Mouse (Mus musculus): ENCODE results near the gene Dock9.

Gene Dock9

GRCm38 (mm10) chr14:121573391-121573790 lies 224.2 kb downstream of the Dock9 start:
- no peak for DNase-seq

DNA sequence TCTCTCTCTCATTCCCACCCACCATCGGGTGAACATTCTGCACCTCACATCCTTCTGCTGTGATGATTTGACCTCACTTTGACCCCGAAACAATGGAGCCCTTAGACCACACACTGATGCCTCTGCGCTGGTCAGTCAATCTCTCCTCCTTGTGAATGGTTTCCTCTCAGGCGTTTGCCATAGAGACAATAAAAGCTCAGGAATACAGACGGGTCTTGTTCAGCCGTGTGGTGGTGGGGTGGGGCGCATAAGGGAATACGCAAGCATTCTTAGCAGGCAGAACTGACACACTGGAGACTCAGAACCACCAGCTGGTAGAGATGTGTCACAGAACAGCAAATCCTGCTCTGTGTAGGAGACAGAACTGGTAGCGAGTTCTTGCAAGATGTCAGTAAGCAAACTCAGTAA lies 230.8 kb downstream of the Dock9 start:
- DNase-seq = no peak

GRCm38 (mm10) chr14:121565930-121566329 lies 231.7 kb downstream of the Dock9 start:
- no peak for DNase-seq

- no peak for DNase-seq
Observed at GRCm38 (mm10) chr14:121564656-121565055, 233.0 kb downstream of the Dock9 start.

DNA sequence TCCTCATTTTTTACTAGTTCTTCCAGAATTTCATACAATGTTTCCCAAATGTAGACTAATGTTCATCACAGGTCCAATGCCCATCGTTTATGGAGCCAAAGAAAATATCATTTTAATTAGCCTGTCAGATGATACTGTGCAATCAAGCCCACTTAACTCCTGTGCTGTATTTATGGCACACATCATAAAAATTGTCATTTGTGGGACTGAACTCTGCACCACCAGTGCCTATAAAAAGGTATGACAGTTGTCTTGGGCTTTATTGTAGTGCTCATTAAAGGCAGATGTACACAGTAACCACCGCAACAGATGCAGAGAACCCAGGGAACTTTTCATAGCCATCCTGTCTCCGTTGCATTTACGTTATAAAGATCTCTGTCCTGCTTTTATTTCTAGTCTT lies 233.7 kb downstream of the Dock9 start:
- DNase-seq = no peak

DNA sequence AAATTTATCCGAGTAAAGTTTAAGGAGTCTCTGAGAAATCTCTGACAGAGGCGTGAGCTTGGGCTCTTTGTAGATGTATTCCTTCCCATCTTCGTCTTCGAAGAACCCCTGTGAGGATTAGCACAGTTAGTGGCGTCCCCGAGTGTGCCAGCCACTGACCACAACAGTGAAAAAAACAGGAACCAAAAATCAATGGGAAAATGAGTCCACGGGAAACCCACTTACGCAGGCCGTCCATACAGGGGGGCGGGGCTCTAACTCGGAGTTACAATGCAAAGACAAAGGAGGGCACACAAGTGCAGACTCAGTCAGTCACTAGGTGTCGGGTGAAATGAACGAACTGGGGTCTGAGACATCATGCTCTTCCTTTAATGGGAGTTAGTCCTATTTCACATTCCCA lies 238.6 kb downstream of the Dock9 start:
- DNase-seq = no peak

GRCm38 (mm10) chr14:121556401-121557315 lies 241.0 kb downstream of the Dock9 start:
- no peak for DNase-seq

DNA sequence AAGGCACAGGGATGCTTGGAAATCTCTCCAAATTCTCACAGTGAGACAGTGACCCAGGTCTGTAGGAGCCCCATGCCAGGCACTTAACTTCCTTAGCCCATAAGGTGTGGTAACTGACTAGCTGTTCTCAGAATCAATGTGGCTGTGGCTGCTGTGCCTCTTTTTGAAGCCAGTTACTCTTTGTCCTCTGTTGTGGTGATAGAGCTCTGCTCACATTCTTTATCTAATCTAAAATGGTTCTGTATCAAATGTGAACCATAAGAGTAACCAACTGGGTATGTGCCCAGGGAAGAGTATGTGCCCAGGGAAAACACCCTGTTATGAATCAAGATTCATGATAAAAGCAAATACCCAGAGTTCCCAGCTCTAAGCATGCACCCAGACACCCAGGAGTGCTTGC lies 243.9 kb downstream of the Dock9 start:
- DNase-seq = peak in 1 of 2 experiments; percentile 17

- peak; percentile 10 to 53 for DNase-seq
Observed at GRCm38 (mm10) chr14:121552586-121552985, 245.1 kb downstream of the Dock9 start.

GRCm38 (mm10) chr14:121549834-121550233 lies 247.8 kb downstream of the Dock9 start:
- DNase-seq = no peak

GRCm38 (mm10) chr14:121547745-121548144 lies 249.9 kb downstream of the Dock9 start:
- DNase-seq = no peak

GRCm38 (mm10) chr14:121546621-121547020 lies 251.0 kb downstream of the Dock9 start:
- no peak for DNase-seq

DNA sequence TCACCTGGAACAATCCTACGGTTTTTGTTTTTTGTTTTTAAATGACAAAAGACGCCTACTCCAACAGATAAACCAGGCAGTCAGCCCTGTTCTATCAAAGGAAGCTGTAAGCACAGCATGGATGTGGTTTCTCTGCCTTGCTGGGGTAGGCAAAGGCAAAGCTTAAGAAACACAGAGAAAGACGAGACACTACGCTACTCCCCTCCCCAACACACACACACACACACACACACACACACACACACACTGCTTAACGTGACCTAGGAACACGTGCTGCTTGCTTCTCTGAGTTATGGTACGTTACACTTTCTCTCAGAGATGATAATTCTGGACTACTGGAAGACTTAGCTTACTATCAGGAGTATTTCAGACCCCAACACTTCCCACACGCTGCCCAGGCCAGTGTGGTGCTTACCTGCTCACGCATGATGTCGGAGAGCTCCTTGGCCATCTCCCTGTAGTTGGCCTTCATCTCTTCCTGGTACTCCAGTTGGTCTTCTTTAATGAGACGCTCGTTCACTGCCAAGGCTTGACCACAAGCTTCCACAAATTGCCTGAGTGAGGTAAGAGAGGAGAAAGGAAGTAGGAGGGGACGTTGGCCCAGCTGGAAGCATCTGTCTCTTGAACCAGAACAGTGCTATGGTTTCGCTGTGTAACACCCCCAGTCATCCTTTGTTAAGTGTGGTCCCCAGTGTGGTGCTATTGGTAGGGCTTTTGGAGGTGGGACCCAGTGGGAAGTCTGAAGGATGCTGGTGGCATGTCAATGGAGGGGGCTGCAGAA lies 251.9 kb downstream of the Dock9 start:
- DNase-seq = peak in 1 of 2 experiments; percentile 29

DNA sequence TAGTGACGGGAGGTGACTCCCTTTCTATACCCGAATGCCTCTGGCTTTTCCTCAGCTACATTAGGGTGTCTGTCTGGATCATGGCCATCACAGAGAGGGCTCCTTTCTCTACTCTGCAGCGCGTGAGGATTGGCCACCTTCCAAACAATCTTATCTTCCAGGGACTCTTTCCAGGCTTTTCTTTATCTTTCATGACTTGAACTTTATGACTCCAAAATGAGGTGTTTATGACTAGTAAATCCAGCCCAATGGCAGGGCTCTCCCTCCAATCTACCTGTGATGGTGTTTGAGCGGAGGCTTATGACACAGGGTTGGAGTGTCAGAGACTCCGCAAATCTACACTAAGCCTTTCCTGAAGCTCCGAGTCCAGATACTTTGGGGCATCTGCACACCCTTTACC lies 256.4 kb downstream of the Dock9 start:
- DNase-seq = no peak

GRCm38 (mm10) chr14:121534501-121534900 lies 263.1 kb downstream of the Dock9 start:
- no peak for DNase-seq

- no peak for DNase-seq
Observed at GRCm38 (mm10) chr14:121530853-121531252, 266.8 kb downstream of the Dock9 start.

GRCm38 (mm10) chr14:121527883-121528282 lies 269.8 kb downstream of the Dock9 start:
- no peak for DNase-seq

DNA sequence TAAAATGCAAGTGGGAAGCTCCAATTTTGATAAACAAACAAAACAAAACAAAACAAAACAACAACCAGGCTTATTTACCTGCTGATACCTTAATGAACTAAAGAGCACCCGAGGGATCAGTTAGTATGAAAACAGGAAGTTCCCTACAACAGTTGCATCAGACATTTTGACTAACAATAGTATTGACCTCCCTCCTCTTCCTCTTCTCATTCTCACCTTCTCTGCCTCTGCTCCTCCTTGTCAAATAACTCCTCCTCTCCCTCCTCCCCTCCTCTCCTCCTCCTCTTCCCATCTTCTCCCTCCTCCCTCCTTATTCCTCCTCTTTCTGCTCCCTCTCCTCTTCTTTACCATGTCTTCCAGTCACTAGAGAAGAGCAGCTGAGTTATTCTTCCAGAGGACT lies 270.4 kb downstream of the Dock9 start:
- DNase-seq = no peak

DNA sequence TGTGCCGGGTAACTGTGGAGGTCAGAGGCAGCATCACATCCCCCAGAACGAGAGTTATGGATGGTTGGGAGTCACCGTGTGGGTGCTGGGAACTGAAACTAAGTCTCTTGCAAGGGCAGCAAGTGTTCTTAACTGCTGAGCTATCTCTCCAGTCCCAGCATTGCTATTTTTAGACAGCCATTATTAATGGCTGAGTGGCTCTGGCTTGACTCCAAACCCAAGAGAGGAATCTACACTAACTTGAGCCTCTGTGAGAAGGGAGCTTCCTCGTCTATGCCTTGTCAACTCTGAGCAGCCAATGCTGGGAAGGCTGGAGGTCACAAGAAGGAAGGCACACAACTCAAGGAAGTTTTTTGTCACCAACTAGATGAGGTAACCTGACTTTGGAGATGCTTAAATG lies 275.9 kb downstream of the Dock9 start:
- DNase-seq = no peak

DNA sequence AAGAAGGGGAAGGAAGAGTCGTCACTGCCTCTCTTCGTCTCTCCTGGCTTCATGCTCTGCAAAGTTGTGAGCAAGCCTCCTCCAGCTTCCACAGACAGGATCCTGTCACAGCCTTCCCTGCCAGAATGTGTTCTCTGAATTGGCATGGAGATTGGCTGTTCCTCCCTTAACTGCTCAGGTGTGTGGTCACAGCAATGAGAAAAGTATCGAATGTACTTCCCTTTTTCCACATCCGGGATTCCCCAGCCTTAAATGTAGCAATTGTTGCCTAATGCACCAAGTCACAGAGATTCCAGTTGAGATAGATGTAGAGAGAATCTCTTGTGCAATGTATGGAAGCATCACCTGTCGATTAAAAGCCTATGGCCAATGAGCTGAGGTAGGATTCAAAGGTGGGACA lies 280.8 kb downstream of the Dock9 start:
- DNase-seq = no peak

DNA sequence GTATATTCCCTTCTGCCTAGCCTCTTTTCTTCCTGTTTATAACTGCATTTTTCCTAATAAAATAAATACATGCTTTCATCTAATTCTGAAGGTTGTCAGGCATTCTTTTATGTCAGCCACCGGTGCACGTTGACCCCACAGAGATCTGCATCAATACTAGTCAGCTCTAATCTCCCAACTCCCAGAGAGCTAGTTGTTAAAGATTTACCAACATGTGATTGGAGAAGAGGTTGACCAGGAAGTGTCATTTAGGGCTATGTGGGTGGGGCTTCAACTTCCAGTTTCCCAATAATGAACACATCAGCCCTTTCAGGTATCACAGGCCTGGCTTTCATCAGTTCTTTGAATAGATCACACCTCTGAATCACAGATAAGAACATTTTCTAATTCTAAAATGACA lies 288.7 kb downstream of the Dock9 start:
- DNase-seq = no peak

- DNase-seq = peak in 1 of 2 experiments; percentile 10
Observed at GRCm38 (mm10) chr14:121506336-121506735, 291.3 kb downstream of the Dock9 start.

DNA sequence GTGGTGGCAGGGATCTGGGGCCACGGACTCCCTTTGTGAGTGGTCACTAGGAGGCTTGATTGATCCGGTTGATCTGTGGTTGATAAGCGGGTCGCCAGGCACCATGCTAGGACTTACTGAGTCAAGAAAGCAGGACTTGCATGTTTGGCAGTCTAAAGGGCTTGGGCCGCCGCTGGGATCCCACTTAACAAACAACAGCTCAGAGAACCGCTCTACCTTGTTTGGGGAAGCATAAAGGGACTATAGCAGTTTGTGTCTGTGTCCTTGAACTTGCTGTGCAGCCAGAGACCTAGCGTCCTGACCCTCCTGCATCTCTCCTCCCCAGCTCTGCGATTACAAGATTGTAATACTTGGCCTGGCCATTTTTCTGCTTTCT lies 292.2 kb downstream of the Dock9 start:
- no peak for DNase-seq

All from thymus, postnatal 36 days (tissue).